Mouse (Mus musculus) forebrain, postnatal 0 days (tissue): ENCODE measurements at regions not wholly inside any gene's neighbourhood (a gene's known extent, or its start where the extent isn't known, plus 50 kb on each side); places are given as distances from the start of the nearest gene placed in this dataset.

Source experiments
- ATAC-seq: fragments of 200-750 bp; cut with Nextera tagmentation; 2 replicates; pipeline ENCODE4 v1.8.0; 2017; ENCODE audit warnings: mild to moderate bottlenecking, moderate library complexity
- DNase-seq: peaks from one replicate; pipeline ENCODE4 v3.0.0-alpha.2; 2015
- H3K27ac ChIP-seq: fragments of 300-500 bp; sonication (generic); 2 replicates; pipeline ENCODE4 v1.5.1; 2014; ENCODE audit warnings: low read depth, mild to moderate bottlenecking, antibody characterized with exemption, low read length, moderate library complexity, mixed read lengths
- H3K27me3 ChIP-seq: fragments of 300-500 bp; sonication (generic); 2 replicates; pipeline ENCODE4 v1.6.1; 2014; ENCODE audit warnings: mild to moderate bottlenecking, low read length, mixed read lengths; ENCODE audit not compliant: insufficient read depth
- H3K36me3 ChIP-seq: fragments of 300-500 bp; sonication (generic); 2 replicates; pipeline ENCODE4 v1.6.1; 2014; ENCODE audit warnings: mild to moderate bottlenecking, moderate library complexity; ENCODE audit not compliant: insufficient read depth
- H3K4me1 ChIP-seq: fragments of 300-500 bp; sonication (generic); 2 replicates; pipeline ENCODE4 v1.6.1; 2014; ENCODE audit warnings: antibody characterized with exemption; ENCODE audit not compliant: insufficient read depth
- H3K4me2 ChIP-seq: fragments of 300-500 bp; sonication (generic); 2 replicates; pipeline ENCODE4 v1.6.1; 2014; ENCODE audit warnings: low read depth, mild to moderate bottlenecking, moderate library complexity
- H3K4me3 ChIP-seq: fragments of 300-500 bp; sonication (generic); 2 replicates; pipeline ENCODE4 v1.5.1; 2014; ENCODE audit warnings: low read depth, low read length, mixed read lengths
- H3K9ac ChIP-seq: fragments of 300-500 bp; sonication (generic); 2 replicates; pipeline ENCODE4 v1.6.1; 2014; ENCODE audit warnings: mild to moderate bottlenecking
- H3K9me3 ChIP-seq: fragments of 300-500 bp; sonication (generic); 2 replicates; pipeline ENCODE4 v1.6.1; 2016; ENCODE audit warnings: low read length
- CTCF ChIP-seq: sonication (generic); IDR thresholded peaks from 2 replicates; pipeline ENCODE4 v1.5.1; 2016; ENCODE audit warnings: antibody characterized with exemption, control low read depth, low read depth
- WGBS: fragments of 180-500 bp; shearing (Covaris S2); extraction: QIAGEN DNeasy Blood & Tissue Kit; methylation state at CpG from one replicate; pipeline ENCODE4 v1.1.7; 2014; 5-methylcytosine and 5-hydroxymethylcytosine counted together

DNA sequence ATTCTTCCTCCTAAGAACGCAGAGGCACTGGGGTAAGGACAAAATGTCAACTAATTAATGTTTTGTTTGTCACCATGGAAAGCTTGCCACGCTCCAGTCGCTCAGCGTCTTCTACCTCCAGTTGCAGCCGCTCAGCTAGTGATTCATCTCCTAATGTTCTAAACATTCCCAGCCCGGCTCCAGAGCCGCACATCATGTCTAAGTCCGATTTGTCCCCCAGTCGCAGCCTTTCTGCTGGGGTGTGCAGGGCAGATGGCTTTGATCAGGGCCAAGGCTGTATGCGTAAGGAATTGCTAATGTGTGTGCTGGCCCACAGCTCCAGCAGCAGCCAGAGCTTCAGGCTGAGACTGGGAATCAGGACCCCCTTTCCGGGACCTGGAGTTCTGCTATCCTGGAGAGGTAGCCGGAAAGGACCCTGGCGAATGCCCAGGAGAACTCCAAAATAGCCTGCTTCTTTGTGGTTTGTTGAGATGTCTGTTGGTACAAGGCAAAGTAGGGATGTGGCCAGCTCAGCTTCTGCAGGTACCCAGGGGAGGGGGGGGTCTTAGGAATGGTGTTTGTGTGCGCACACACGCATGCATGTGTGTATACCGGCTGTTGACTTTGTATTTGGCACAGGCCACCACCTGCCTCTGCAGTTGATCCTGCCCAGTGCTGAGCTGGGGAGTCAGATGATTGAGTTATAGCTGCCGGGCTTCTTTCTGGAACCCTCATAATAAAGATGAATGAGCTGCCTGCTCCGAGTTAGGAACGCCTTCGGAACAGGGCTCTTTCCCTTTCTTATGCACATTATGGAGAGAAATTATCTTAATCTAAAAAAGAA lies 143.0 kb upstream of the Kcng1 start:
- ATAC-seq (0 out of 2 replicates have a peak, but pooled peaks have one; percentile 14), DNase-seq (no peak)
- no peaks in the 10 kb centered on the region for H3K9me3 ChIP-seq
- 54% methylated on average over 20 of the region's 20 CpGs for WGBS
- H3K27ac ChIP-seq = 0 out of 2 replicates have a peak overlapping the region, but pooled peaks have one; percentile 2
- no peak for TF ChIP-seq CTCF
- peaks cover 3% of the 10 kb centered on the region; the same call in 1 of the 2 replicates for H3K4me1 ChIP-seq
- no peak overlapping the region for H3K4me2 ChIP-seq
- no peak overlapping the region for H3K4me3 ChIP-seq
- H3K9ac ChIP-seq = no peak overlapping the region
- H3K36me3 ChIP-seq = no peaks in the 10 kb centered on the region
- no peaks in the 10 kb centered on the region for H3K27me3 ChIP-seq

DNA sequence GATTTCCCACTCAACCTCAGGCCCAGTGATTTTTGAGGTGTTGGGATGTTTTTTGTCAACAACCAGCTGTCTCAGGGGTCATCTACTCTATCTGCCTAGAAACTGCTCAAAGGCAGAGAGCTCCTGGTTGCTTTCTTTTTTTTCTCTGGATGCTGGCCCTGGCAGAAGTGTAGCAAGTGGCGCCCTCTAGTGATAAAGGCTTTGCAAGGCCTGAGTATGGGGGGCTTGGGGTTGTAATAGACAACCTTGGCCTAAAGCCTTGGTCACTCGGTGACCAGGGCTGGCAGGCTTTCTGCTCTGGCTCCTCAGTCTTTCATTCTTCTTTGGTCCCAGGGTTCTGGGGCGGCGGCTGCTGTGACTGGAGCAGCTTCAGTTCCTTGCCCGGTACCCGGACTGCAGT lies 142.0 kb upstream of the Kcng1 start:
- peak; percentile 61 for DNase-seq
- peak; percentile 51 for ATAC-seq
- no peaks in the 10 kb centered on the region for H3K9me3 ChIP-seq
- H3K9ac ChIP-seq = no peak overlapping the region
- no peak overlapping the region for H3K27ac ChIP-seq
- H3K36me3 ChIP-seq = no peaks in the 10 kb centered on the region
- TF ChIP-seq CTCF = peak; percentile 61
- WGBS = 56% methylated on average over 6 of the region's 6 CpGs
- peaks cover 3% of the 10 kb centered on the region; the same call in 1 of the 2 replicates for H3K4me1 ChIP-seq
- H3K27me3 ChIP-seq = no peaks in the 10 kb centered on the region
- no peak overlapping the region for H3K4me2 ChIP-seq
- H3K4me3 ChIP-seq = no peak overlapping the region

- H3K27ac ChIP-seq = no peak overlapping the region
- H3K4me1 ChIP-seq = no peaks in the 10 kb centered on the region
- H3K36me3 ChIP-seq = no peaks in the 10 kb centered on the region
- DNase-seq = no peak
- no peak overlapping the region for H3K4me2 ChIP-seq
- no peak for ATAC-seq
- no peak overlapping the region for H3K9ac ChIP-seq
- peak; percentile 48 for TF ChIP-seq CTCF
- H3K4me3 ChIP-seq = no peak overlapping the region
- H3K9me3 ChIP-seq = no peaks in the 10 kb centered on the region
- H3K27me3 ChIP-seq = no peaks in the 10 kb centered on the region
- 31% methylated on average over 17 of the region's 17 CpGs for WGBS
Measured at GRCm38 (mm10) chr2:168415140-168415539, 133.6 kb upstream of the Kcng1 start.

- no peak overlapping the region for H3K27ac ChIP-seq
- DNase-seq (no peak), ATAC-seq (no peak)
- 86% methylated on average over 18 of the region's 18 CpGs for WGBS
- no peak for TF ChIP-seq CTCF
- H3K9me3 ChIP-seq = no peaks in the 10 kb centered on the region
- no peak overlapping the region for H3K4me2 ChIP-seq
- no peak overlapping the region for H3K9ac ChIP-seq
- no peaks in the 10 kb centered on the region for H3K4me1 ChIP-seq
- H3K4me3 ChIP-seq = no peak overlapping the region
- no peaks in the 10 kb centered on the region for H3K27me3 ChIP-seq
- no peaks in the 10 kb centered on the region for H3K36me3 ChIP-seq
Measured at GRCm38 (mm10) chr2:168414110-168414872, 132.8 kb upstream of the Kcng1 start.

GRCm38 (mm10) chr2:168412853-168413252 lies 131.3 kb upstream of the Kcng1 start:
- no peaks in the 10 kb centered on the region for H3K27me3 ChIP-seq
- WGBS = 52% methylated on average over 6 of the region's 6 CpGs
- peak; percentile 30 for TF ChIP-seq CTCF

DNA sequence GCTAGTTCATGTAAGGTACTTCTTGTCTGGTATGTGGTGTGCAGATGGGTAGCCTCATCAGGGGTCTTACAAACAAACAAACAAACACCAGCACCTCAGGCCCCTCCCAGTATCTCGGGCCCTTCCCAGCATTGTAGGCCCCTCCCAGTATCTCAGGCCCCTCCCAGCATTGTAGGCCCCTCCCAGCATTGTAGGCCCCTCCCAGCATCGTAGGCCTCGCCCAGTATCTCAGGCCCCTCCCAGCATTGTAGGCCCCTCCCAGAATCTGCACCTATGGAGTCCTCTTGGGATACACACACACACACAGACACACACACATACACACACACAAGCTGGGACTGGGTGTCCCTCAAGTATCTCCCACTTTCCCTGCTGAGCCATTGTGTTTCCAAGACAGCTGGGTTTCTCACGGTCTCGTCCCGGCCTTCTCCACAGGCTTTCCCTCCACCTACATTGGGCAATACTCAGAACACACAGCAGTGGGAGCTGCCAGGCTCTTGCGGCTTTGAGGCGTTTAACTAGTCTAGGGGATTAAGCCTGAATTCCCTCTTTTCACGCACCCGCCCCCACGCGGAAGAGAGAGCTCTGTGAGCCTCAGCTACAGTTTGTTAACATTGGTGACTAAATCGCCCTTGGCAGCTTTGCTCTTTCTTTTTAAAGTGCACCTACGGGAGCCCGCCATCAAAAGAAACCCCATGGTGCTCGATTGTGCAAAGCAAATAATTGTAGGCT lies 121.4 kb upstream of the Kcng1 start:
- Histone ChIP-seq H3K4me3 (no peak overlapping the region), H3K9ac (peak overlapping the region; percentile 22; the same call in 1 of the 2 replicates), H3K9me3 (no peaks in the 10 kb centered on the region), H3K4me1 (no peaks in the 10 kb centered on the region), H3K36me3 (no peaks in the 10 kb centered on the region), H3K4me2 (no peak overlapping the region), H3K27me3 (no peaks in the 10 kb centered on the region), H3K27ac (no peak overlapping the region)
- WGBS = 22% methylated on average over 16 of the region's 16 CpGs
- TF ChIP-seq CTCF = peak; percentile 54
- ATAC-seq (peak; percentile 88), DNase-seq (peak; percentile 67)

More at GRCm38 (mm10) chr2:168412853-168413252, 131.3 kb upstream of the Kcng1 start:
- H3K9ac ChIP-seq = no peak overlapping the region
- ATAC-seq (no peak), DNase-seq (no peak)
- H3K36me3 ChIP-seq = no peaks in the 10 kb centered on the region
- no peak overlapping the region for H3K4me3 ChIP-seq
- no peaks in the 10 kb centered on the region for H3K9me3 ChIP-seq
- H3K27ac ChIP-seq = no peak overlapping the region
- no peaks in the 10 kb centered on the region for H3K4me1 ChIP-seq
- H3K4me2 ChIP-seq = no peak overlapping the region
